ENCODE assay signal across 17 mouse cellular contexts in the genomic region with DNA sequence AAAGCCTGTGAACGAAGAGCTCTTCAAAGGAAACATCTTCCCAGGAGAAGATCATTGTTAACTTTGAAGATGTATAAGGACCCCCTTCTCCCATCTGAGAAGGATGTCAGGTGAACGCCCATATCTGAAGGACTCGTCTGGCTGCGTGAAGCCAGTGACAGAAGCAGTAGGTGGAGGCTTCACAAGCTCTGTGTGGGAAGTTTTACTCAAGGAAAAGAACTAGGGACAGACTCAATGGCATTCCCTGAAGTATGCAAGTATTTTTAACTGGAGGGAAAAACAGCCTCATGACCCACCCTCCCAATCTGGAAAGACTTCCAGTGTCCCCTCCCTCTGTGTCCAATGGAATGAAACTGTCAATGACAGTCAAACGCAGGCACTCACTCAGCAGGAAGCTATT.
DNase-seq lines count a peak whose midpoint lies in the region; ATAC-seq and TF ChIP-seq lines count a peak whose summit lies in the region.
"Had no signal": no experiment of that assay in that cellular context is flagged by ENCODE, and none has a peak within 500 bp of the region (broad histone marks: within the 10 kb centered on the region; RNA-seq: fewer than 3 reads in every experiment).

No protein-coding gene starts in this region.

- no peak for ATAC-seq in forebrain, embryonic 15.5 days (replicated peaks)

- H3K9ac ChIP-seq in forebrain, embryonic 15.5 days (replicated peaks): no peak overlapping the region
- H3K9ac ChIP-seq: heart, embryonic 13.5 days; hindbrain, embryonic 12.5 days had no signal

- DNase-seq in frontal cortex, postnatal 36 days (ENCODE audit: low spot score in 2 of 2): peak; percentile 13 to 34
- no peak for DNase-seq in frontal cortex, postnatal 25 days (ENCODE audit: low spot score in 2 of 2)
- peak; percentile 26 to 29 for DNase-seq in right cerebral cortex, adult 2 months (ENCODE audit: low spot score in 2 of 2)
- no peak for DNase-seq in right cerebral cortex, postnatal 25 days
- no peak for DNase-seq in cerebellum, adult 2 months
- DNase-seq in adrenal gland, adult 8-10 months: no peak
- DNase-seq: adrenal gland, adult 2 months; adrenal gland, postnatal 36 days; gastrocnemius, postnatal 25 days; heart, postnatal 36 days; kidney, adult 11 months; kidney, adult 9 months had no signal

- no peaks in the 10 kb centered on the region for H3K9me3 ChIP-seq in forebrain, embryonic 15.5 days
- H3K9me3 ChIP-seq: embryonic facial prominence, embryonic 10.5 days; heart, embryonic 13.5 days; hindbrain, embryonic 12.5 days had no signal

- no peak for TF ChIP-seq CTCF in cerebellum, adult 2 months (IDR thresholded peaks at IDR 0.05; ENCODE audit: borderline replicate concordance, insufficient read depth, low read depth, low read length)

- no peak for TF ChIP-seq POLR2A in cerebellum, adult 2 months (IDR thresholded peaks at IDR 0.05; ENCODE audit: borderline replicate concordance, insufficient read depth, low read length)

- no peak overlapping the region for H3K4me3 ChIP-seq in forebrain, embryonic 15.5 days
- H3K4me3 ChIP-seq in cerebellum, adult 2 months (replicated peaks; ENCODE audit: insufficient read depth, low read depth, low read length): no peak overlapping the region
- H3K4me3 ChIP-seq: embryonic facial prominence, embryonic 10.5 days; heart, embryonic 13.5 days; hindbrain, embryonic 12.5 days had no signal

- H3K27me3 ChIP-seq in forebrain, embryonic 15.5 days: no peaks in the 10 kb centered on the region
- no peaks in the 10 kb centered on the region for H3K27me3 ChIP-seq in cerebellum, adult 2 months (ENCODE audit: control insufficient read depth, insufficient read depth, low read length)
- H3K27me3 ChIP-seq: heart, embryonic 13.5 days; hindbrain, embryonic 12.5 days had no signal

- WGBS in forebrain, embryonic 15.5 days: 55% methylated on average over 5 of the region's 5 CpGs
- 19% methylated on average over 5 of the region's 5 CpGs for WGBS in cerebellum, adult 2 months

- H3K27ac ChIP-seq in forebrain, embryonic 15.5 days (replicated peaks): peak overlapping the region; percentile 53
- H3K27ac ChIP-seq in cerebellum, adult 2 months (ENCODE audit: insufficient read depth, low read length): no peak overlapping the region
- H3K27ac ChIP-seq: embryonic facial prominence, embryonic 10.5 days; heart, embryonic 13.5 days; hindbrain, embryonic 12.5 days; hindbrain, postnatal 0 days had no signal

- H3K4me2 ChIP-seq in forebrain, embryonic 15.5 days (replicated peaks): no peak overlapping the region
- H3K4me2 ChIP-seq: heart, embryonic 13.5 days; hindbrain, embryonic 12.5 days had no signal

- H3K4me1 ChIP-seq in forebrain, embryonic 15.5 days: peaks cover 46% of the 10 kb centered on the region
- H3K4me1 ChIP-seq in cerebellum, adult 2 months (ENCODE audit: control insufficient read depth, insufficient read depth, low read length): peaks cover 23% of the 10 kb centered on the region; the same call in 1 of the 2 replicates

- H3K36me3 ChIP-seq in forebrain, embryonic 15.5 days: no peaks in the 10 kb centered on the region
- H3K36me3 ChIP-seq: embryonic facial prominence, embryonic 10.5 days; heart, embryonic 13.5 days; hindbrain, embryonic 12.5 days had no signal

Comparison
In these comparisons a context has a peak if more than half of its experiments do, and no peak if none do; other contexts are left out.
1. DNase-seq: peak in frontal cortex, postnatal 36 days (2 of 2) and right cerebral cortex, adult 2 months (2 of 2); none in frontal cortex, postnatal 25 days (0 of 2), right cerebral cortex, postnatal 25 days (single experiment), cerebellum, adult 2 months (0 of 2) and adrenal gland, adult 8-10 months (single experiment).